Mouse (Mus musculus) ES-E14 (cell line): ENCODE data around the gene Rnf216.

Experiments
- CHD2 ChIP-seq: IDR thresholded peaks from 2 replicates; pipeline ENCODE4 v1.6.1; 2014; ENCODE audit warnings: mild to moderate bottlenecking, low read depth, low read length, inconsistent platforms
- HCFC1 ChIP-seq: IDR thresholded peaks from 2 replicates; pipeline ENCODE4 v1.6.1; 2012; ENCODE audit warnings: low read length, inconsistent platforms, borderline replicate concordance; ENCODE audit not compliant: insufficient read depth
- MAFK ChIP-seq: IDR thresholded peaks from 2 replicates; pipeline ENCODE4 v1.6.1; 2014; ENCODE audit warnings: mild to moderate bottlenecking, low read depth, low read length, inconsistent platforms; ENCODE audit not compliant: insufficient read depth
- ZC3H11A ChIP-seq: IDR thresholded peaks from 2 replicates; pipeline ENCODE4 v1.6.1; 2012; ENCODE audit warnings: low read depth, mild to moderate bottlenecking, inconsistent platforms, low read length, borderline replicate concordance
- ZNF384 ChIP-seq: IDR thresholded peaks from 2 replicates; pipeline ENCODE4 v1.6.1; 2012; ENCODE audit warnings: low read depth, low read length, inconsistent platforms

- no peak for TF ChIP-seq CHD2
- no peak for TF ChIP-seq HCFC1
- no peak for TF ChIP-seq ZC3H11A
- no peak for TF ChIP-seq ZNF384
- no peak for TF ChIP-seq MAFK
Observed at GRCm38 (mm10) chr5:143000091-143000490, 112.7 kb downstream of the Rnf216 start.
